ENCODE assay signal across 19 mouse cellular contexts in genomic region chr3:78574807-78575206, GRCm38 (mm10).
DNase-seq lines count a peak whose midpoint lies in the region; ATAC-seq and TF ChIP-seq lines count a peak whose summit lies in the region.
"Had no signal": no experiment of that assay in that cellular context is flagged by ENCODE, and none has a peak within 500 bp of the region (broad histone marks: within the 10 kb centered on the region; RNA-seq: fewer than 3 reads in every experiment).

No protein-coding gene starts in this region.

- H3K27me3 ChIP-seq in kidney, embryonic 14.5 days (ENCODE audit: control insufficient read depth, insufficient read depth, low read length) = no peaks in the 10 kb centered on the region
- H3K27me3 ChIP-seq in heart, adult 2 months (ENCODE audit: control insufficient read depth, insufficient read depth, low read length) = no peaks in the 10 kb centered on the region
- H3K27me3 ChIP-seq: CH12.LX; forebrain, embryonic 13.5 days; heart, embryonic 13.5 days; hindbrain, embryonic 12.5 days; Patski had no signal

- ATAC-seq in kidney, embryonic 14.5 days (ENCODE audit: low FRiP score, low TSS enrichment) = no peak
- ATAC-seq in granulocyte monocyte progenitor cell, adult 5-6 weeks (replicated peaks; ENCODE audit: poor library complexity, severe bottlenecking) = no peak
- ATAC-seq: activated CD4-positive, CD25-positive, alpha-beta regulatory T cell, adult 4 months; forebrain, postnatal 0 days; Patski had no signal

- no peak overlapping the region for H3K27ac ChIP-seq in kidney, embryonic 14.5 days (ENCODE audit: low read depth, low read length)
- no peak overlapping the region for H3K27ac ChIP-seq in heart, adult 2 months
- H3K27ac ChIP-seq: embryonic facial prominence, embryonic 10.5 days; forebrain, embryonic 13.5 days; heart, embryonic 13.5 days; hindbrain, embryonic 12.5 days had no signal

- no peak overlapping the region for H3K9ac ChIP-seq in kidney, embryonic 14.5 days (ENCODE audit: low read depth, low read length)
- no peak overlapping the region for H3K9ac ChIP-seq in heart, adult 2 months (ENCODE audit: low read depth, low read length)
- H3K9ac ChIP-seq: forebrain, embryonic 13.5 days; forebrain, postnatal 0 days; heart, embryonic 13.5 days; hindbrain, embryonic 12.5 days had no signal

- WGBS in kidney, embryonic 14.5 days = 63% methylated on average over 3 of the region's 3 CpGs
- WGBS in heart, adult 2 months = 66% methylated on average over 3 of the region's 3 CpGs

- H3K9me3 ChIP-seq in kidney, embryonic 14.5 days (ENCODE audit: control insufficient read depth, low read length) = no peaks in the 10 kb centered on the region
- H3K9me3 ChIP-seq: embryonic facial prominence, embryonic 10.5 days; forebrain, embryonic 13.5 days; heart, embryonic 13.5 days; hindbrain, embryonic 12.5 days had no signal

- TF ChIP-seq EP300 in heart, adult 2 months (IDR thresholded peaks at IDR 0.05; ENCODE audit: insufficient read depth, low read depth, low read length) = no peak

- H3K36me3 ChIP-seq in kidney, embryonic 14.5 days (ENCODE audit: control insufficient read depth, insufficient read depth, low read length) = no peaks in the 10 kb centered on the region
- no peaks in the 10 kb centered on the region for H3K36me3 ChIP-seq in heart, adult 2 months (ENCODE audit: control insufficient read depth, insufficient read depth, low read length)
- H3K36me3 ChIP-seq: embryonic facial prominence, embryonic 10.5 days; heart, embryonic 13.5 days; hindbrain, embryonic 12.5 days had no signal

- H3K4me2 ChIP-seq in kidney, embryonic 14.5 days (replicated peaks; ENCODE audit: low read depth, low read length) = no peak overlapping the region
- H3K4me2 ChIP-seq: forebrain, embryonic 13.5 days; heart, embryonic 13.5 days; hindbrain, embryonic 12.5 days had no signal

- H3K4me3 ChIP-seq in kidney, embryonic 14.5 days (ENCODE audit: low read length) = no peak overlapping the region
- H3K4me3 ChIP-seq in heart, adult 2 months = no peak overlapping the region
- H3K4me3 ChIP-seq: embryonic facial prominence, embryonic 10.5 days; forebrain, embryonic 13.5 days; heart, embryonic 13.5 days; hindbrain, embryonic 12.5 days had no signal

- no peak for TF ChIP-seq POLR2A in heart, adult 2 months (IDR thresholded peaks at IDR 0.05; ENCODE audit: insufficient read depth, low read depth, low read length)

- intact Hi-C loops in heart, adult 2 months (cut with DNase I) = no loop called here

- H3K4me1 ChIP-seq in kidney, embryonic 14.5 days (ENCODE audit: control insufficient read depth, insufficient read depth, low read length) = no peaks in the 10 kb centered on the region
- no peaks in the 10 kb centered on the region for H3K4me1 ChIP-seq in heart, adult 2 months (ENCODE audit: control insufficient read depth, insufficient read depth, low read length)
- H3K4me1 ChIP-seq: embryonic facial prominence, embryonic 10.5 days; heart, embryonic 13.5 days had no signal

- peak; percentile 72 for DNase-seq in kidney, adult 11 months
- DNase-seq in kidney, adult 8-10 months = peak; percentile 71 to 75
- peak; percentile 27 for DNase-seq in kidney, postnatal 10 days
- DNase-seq in kidney, postnatal 4 days = peak; percentile 4 to 15
- DNase-seq in heart, adult 2 months = no peak
- DNase-seq: adrenal gland, postnatal 14 days; cerebellum, adult 2 months; forebrain, postnatal 0 days; gastrocnemius, postnatal 14 days; heart, postnatal 36 days had no signal

- no peaks in the 10 kb centered on the region for H3K79me2 ChIP-seq in heart, adult 2 months (replicated peaks; ENCODE audit: control insufficient read depth, insufficient read depth, low read length)

- no peak for TF ChIP-seq CTCF in heart, adult 2 months (IDR thresholded peaks at IDR 0.05)

Comparison
In these comparisons a context has a peak if more than half of its experiments do, and no peak if none do; other contexts are left out.
1. DNase-seq: peak in kidney, adult 11 months (single experiment), kidney, adult 8-10 months (2 of 2), kidney, postnatal 10 days (single experiment) and kidney, postnatal 4 days (2 of 2); none in heart, adult 2 months (0 of 2).